Mouse (Mus musculus) embryonic facial prominence, embryonic 13.5 days (tissue): ENCODE measurements around the gene Olfm2. TPM values are rescaled to one million over a fixed set of nuclear protein-coding genes. Genes with fewer than 3 reads are reported as not detected.

ENCODE experiments used
- ATAC-seq: fragments of 200-750 bp; cut with Nextera tagmentation; 2 replicates; pipeline ENCODE4 v1.8.0; 2017; ENCODE audit warnings: low read depth; ENCODE audit not compliant: insufficient number of reproducible peaks, insufficient read depth, low FRiP score, low TSS enrichment
- H3K27ac ChIP-seq: fragments of 300-500 bp; sonication (generic); 2 replicates; pipeline ENCODE4 v1.5.1; 2015; ENCODE audit warnings: moderate library complexity, mild to moderate bottlenecking, inconsistent platforms
- H3K27me3 ChIP-seq: fragments of 300-500 bp; sonication (generic); 2 replicates; pipeline ENCODE4 v1.6.1; 2015; ENCODE audit warnings: mild to moderate bottlenecking, inconsistent platforms
- H3K36me3 ChIP-seq: fragments of 300-500 bp; sonication (generic); 2 replicates; pipeline ENCODE4 v1.6.1; 2015; ENCODE audit warnings: mild to moderate bottlenecking, inconsistent platforms
- H3K4me1 ChIP-seq: fragments of 300-500 bp; sonication (generic); 2 replicates; pipeline ENCODE4 v1.6.1; 2015; ENCODE audit warnings: inconsistent platforms
- H3K4me2 ChIP-seq: fragments of 300-500 bp; sonication (generic); 2 replicates; pipeline ENCODE4 v1.6.1; 2015; ENCODE audit warnings: moderate library complexity, mild to moderate bottlenecking, inconsistent platforms
- H3K4me3 ChIP-seq: fragments of 300-500 bp; sonication (generic); 2 replicates; pipeline ENCODE4 v1.5.1; 2015; ENCODE audit warnings: mild to moderate bottlenecking, inconsistent platforms
- H3K9ac ChIP-seq: fragments of 300-500 bp; sonication (generic); 2 replicates; pipeline ENCODE4 v1.6.1; 2015; ENCODE audit warnings: mild to moderate bottlenecking, inconsistent platforms
- H3K9me3 ChIP-seq: fragments of 300-500 bp; sonication (generic); 2 replicates; pipeline ENCODE4 v1.6.1; 2016; ENCODE audit warnings: inconsistent platforms
- WGBS: fragments of 180-500 bp; shearing (Covaris S2); methylation state at CpG from one replicate; pipeline ENCODE4 v1.1.7; 2015; ENCODE audit warnings: mixed read lengths; 5-methylcytosine and 5-hydroxymethylcytosine counted together
- polyA plus RNA-seq: library from polyadenylated mRNA; unstranded; fragments of >200 nt; fragmentation: Nextera tagmentation; extraction: Ambion mirVana; gene quantifications from 2 replicates; pipeline ENCODE4 v1.2.1, GENCODE M21; 2015

Olfm2 gene
- polyA plus RNA-seq, 1 experiment from 2014 or later = 15.9 TPM

DNA sequence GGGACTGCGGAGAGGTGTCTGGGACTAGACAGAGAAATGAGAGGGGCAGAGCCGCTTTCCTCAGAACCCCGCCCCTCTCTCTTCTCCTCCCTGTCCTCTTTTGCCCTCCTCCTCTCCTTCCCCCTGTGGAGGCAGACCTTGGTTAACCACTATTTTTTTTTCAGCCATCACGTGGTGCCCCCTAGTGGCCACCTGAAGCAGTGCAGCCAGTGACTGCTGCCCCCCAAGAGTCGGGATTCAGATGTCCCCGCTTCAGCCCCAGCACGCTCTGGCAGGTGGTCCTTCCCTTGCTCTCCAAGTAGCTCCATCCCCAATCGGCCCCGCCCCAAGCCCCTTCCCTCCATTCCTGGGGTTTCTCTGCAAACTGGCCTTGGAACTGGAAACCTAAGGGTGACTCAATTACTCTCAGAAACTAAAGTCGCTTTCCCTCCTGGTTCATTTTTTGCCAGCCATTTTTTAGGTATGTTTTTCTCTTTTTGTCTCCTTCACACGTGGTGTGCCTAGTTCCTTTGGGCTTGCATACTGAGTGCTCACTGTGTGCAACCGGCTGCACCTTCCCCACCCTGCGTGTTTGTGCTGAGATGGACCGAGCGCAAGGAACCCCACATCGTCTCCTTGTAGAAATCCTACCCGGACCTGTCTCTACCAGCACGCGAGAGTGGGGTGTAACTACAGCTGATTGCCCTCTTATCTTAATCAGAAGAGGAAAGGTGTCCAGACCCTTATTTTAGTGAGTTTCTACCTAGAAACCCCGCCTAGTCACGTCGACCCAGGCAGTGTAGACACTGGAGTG, 2.0 kb downstream of the Olfm2 start:
- Histone ChIP-seq H3K36me3 (no peaks in the 10 kb centered on the region), H3K4me3 (0 out of 2 replicates have a peak overlapping the region, but pooled peaks have one; percentile 6), H3K4me2 (peak overlapping the region; percentile 12; the same call in 1 of the 2 replicates), H3K9ac (no peak overlapping the region; the same call in 1 of the 2 replicates), H3K4me1 (peaks cover 24% of the 10 kb centered on the region), H3K9me3 (no peaks in the 10 kb centered on the region), H3K27ac (no peak overlapping the region), H3K27me3 (peaks cover 57% of the 10 kb centered on the region)
- WGBS = 9% methylated on average over 22 of the region's 22 CpGs
- ATAC-seq = no peak

DNA sequence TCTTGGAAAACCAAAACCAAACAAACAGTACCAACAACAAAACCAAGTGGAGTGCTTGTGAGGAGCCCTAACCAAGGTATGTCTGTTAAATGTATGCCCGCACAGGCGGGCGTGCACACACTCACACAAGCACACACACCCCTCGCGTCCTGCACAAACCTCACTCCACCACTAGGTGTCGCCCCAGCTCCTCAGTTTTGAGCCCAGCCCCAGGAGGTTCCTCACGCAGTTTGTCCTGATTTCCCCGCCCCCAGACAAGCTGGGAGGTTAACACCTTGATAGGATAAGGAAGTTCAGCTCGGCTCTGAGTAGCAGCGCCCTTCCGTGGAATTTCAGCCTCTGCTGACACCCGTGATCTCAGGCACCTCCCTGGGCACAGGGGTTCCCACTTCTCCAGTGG, 5.7 kb downstream of the Olfm2 start:
- H3K9me3 ChIP-seq = no peaks in the 10 kb centered on the region
- H3K9ac ChIP-seq = no peak overlapping the region
- H3K27ac ChIP-seq = no peak overlapping the region
- H3K27me3 ChIP-seq = peaks cover 32% of the 10 kb centered on the region
- ATAC-seq = peak; percentile 59
- WGBS = 3% methylated on average over 12 of the region's 12 CpGs
- H3K4me3 ChIP-seq = peak overlapping the region; percentile 26
- H3K4me2 ChIP-seq = peak overlapping the region; percentile 53
- H3K36me3 ChIP-seq = no peaks in the 10 kb centered on the region
- H3K4me1 ChIP-seq = peaks cover 15% of the 10 kb centered on the region

DNA sequence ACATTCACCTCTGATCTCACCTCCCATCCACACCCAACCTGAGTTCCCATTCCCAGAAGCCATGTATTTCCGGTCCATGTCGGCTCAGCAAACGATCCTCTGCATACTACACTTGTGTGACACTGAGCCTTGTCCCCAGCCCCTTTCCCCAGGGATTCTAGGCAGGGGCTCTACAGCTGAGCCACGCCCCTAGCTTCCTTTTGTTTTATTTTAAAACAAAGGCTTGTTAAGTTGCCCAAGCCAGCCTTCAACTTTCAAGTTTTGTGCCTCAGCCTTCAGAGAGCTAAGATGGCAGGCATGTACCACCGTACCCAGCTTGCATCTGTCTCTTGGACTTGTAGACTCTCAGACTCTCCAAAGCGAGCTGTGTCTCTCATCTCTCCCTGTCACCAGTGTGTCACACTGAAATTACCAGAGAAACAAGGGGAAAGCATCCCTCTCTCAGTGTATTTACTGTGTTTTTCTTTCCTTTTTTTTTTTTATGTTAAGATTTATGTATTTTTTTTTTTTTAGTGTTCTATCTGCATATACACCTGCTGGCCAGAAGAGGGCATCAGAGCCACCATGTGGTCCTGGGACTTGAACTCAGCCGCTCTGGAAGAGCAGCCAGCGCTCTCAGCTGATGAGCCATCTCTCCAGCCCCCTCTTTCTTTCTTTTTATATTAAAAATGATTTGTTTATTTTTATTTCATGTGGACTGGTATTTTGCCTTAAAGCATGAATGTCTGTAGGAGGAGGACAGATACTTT, 7.7 kb downstream of the Olfm2 start:
- Histone ChIP-seq H3K4me1 (peaks cover 8% of the 10 kb centered on the region), H3K27ac (no peak overlapping the region), H3K4me3 (no peak overlapping the region), H3K4me2 (no peak overlapping the region), H3K27me3 (peaks cover 12% of the 10 kb centered on the region), H3K9ac (no peak overlapping the region), H3K9me3 (no peaks in the 10 kb centered on the region), H3K36me3 (no peaks in the 10 kb centered on the region)
- no peak for ATAC-seq
- 44% methylated on average over 8 of the region's 8 CpGs for WGBS

DNA sequence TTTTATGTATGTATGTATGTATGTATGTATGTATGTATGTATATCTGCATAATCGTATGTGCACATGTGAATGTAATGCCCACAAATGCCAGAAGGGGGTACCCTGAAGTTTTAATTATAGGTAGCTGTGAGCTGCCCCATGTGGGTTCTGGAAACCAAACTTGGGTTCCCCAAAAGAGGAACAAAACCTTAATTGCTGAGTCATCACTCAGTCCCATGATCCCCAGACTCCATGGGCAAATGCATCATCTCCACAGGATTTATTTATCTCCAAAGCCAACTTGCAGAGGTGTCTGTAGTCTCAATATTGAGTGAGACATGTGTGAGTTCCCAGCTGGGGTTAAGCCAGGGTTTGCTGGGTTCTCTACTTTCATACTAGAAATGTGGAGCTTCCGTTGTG, 8.9 kb downstream of the Olfm2 start:
- no peak for ATAC-seq
- Histone ChIP-seq H3K36me3 (no peaks in the 10 kb centered on the region), H3K4me1 (peaks cover 8% of the 10 kb centered on the region), H3K9me3 (no peaks in the 10 kb centered on the region), H3K27me3 (peaks cover 3% of the 10 kb centered on the region), H3K9ac (no peak overlapping the region), H3K4me2 (no peak overlapping the region), H3K4me3 (no peak overlapping the region), H3K27ac (no peak overlapping the region)
- WGBS = 91% methylated on average over 2 of the region's 2 CpGs

DNA sequence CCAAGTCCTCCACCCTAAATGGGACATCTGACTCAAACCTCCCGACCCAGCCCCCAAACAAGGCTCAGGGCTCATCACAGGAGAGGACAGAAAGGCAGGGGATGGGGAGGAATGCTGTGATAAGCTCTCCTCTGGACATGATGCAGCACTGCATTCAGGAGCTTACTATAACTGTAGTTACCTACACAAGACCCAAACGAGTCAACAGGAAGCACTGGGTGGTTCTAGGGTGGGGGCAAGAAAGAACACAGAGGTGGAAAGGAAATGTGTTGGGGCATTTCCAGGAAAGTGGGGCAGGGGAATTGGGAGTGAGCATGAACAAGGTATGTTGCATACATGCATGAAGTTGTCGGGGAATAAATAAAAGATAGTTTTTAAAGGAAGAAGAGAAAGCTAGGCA, 11.5 kb downstream of the Olfm2 start:
- WGBS = 68% methylated on average over 3 of the region's 3 CpGs
- Histone ChIP-seq H3K27ac (no peak overlapping the region), H3K4me3 (no peak overlapping the region), H3K9ac (no peak overlapping the region), H3K36me3 (no peaks in the 10 kb centered on the region), H3K9me3 (no peaks in the 10 kb centered on the region), H3K4me1 (0 out of 2 replicates have a peak, but pooled peaks cover 2% of the 10 kb centered on the region), H3K4me2 (no peak overlapping the region), H3K27me3 (peaks cover 8% of the 10 kb centered on the region)
- no peak for ATAC-seq

DNA sequence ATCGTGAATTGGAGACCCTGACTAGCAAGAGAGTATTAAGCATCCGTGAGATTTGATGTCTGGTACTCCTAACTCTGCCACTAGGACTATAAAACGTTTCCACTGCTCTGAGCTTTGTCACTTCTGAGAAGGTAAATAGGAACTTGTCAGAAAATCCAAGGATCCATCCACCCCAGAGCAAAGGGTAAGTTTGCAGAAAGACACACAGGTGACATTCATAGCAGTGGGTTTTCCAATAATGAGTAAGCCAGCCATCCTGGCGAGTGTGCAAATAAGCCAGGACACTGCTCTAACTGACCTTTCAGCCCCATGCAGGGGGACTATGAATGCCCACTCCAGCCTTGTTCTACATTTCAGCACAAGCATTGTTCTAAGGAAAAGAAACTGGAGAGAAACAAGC, 14.4 kb downstream of the Olfm2 start:
- no peak for ATAC-seq
- Histone ChIP-seq H3K9me3 (no peaks in the 10 kb centered on the region), H3K36me3 (no peaks in the 10 kb centered on the region), H3K27me3 (peaks cover 36% of the 10 kb centered on the region), H3K27ac (no peak overlapping the region), H3K9ac (no peak overlapping the region), H3K4me1 (peaks cover 19% of the 10 kb centered on the region), H3K4me2 (no peak overlapping the region), H3K4me3 (no peak overlapping the region)
- 64% methylated on average over 4 of the region's 4 CpGs for WGBS

DNA sequence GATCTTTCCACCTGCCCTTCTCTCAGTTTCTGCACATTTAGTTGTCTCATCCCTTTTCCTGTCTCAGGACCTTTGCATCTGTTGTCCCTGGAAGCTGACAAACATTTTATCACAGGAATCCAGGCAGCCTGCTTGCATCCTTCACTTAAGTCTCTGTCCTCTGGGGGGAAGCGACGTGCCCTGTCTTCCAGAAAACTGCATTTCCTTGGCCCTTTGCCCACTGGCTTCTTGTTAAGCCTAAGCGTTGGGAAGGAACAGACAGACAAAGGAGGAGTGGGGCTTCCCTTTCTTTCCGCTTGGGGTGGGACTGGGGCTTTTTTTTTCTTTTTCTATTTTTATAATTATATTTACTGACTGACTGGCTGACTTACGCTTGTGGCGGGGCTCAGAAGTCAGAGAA, 16.7 kb downstream of the Olfm2 start:
- Histone ChIP-seq H3K27ac (no peak overlapping the region), H3K9ac (no peak overlapping the region), H3K9me3 (no peaks in the 10 kb centered on the region), H3K4me3 (no peak overlapping the region), H3K27me3 (peaks cover 59% of the 10 kb centered on the region), H3K4me2 (no peak overlapping the region), H3K36me3 (no peaks in the 10 kb centered on the region), H3K4me1 (peaks cover 27% of the 10 kb centered on the region)
- 44% methylated on average over 6 of the region's 6 CpGs for WGBS
- no peak for ATAC-seq

DNA sequence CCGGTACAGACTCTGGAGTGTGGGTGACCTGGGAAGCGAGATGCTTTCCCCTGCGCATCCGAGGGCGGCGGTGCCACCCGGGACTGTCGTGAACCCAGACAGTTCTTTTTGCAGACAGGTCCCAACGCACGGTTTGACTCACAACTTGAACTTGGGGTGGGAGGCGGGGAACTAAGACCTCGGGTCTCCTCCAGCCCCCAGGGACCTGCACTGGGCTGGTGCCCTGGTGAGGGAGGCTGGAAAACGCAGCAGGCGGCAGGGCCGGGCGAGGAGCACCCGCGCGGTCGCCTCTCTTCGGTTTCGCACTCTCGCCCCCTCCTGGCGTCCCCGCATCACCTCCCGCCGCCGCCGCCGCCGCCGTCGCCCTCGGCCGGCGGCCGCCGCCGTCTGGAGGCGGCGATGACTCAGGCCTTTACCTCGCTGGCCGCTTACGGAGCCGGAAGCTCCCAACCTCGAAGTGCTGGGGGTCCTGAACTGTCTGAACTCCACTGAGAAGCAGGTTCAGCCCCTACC, 18.5 kb downstream of the Olfm2 start:
- peaks cover 72% of the 10 kb centered on the region for H3K27me3 ChIP-seq
- H3K9ac ChIP-seq = peak overlapping the region; percentile 65
- no peaks in the 10 kb centered on the region for H3K36me3 ChIP-seq
- peak overlapping the region; percentile 98 for H3K4me2 ChIP-seq
- H3K27ac ChIP-seq = no peak overlapping the region
- H3K4me1 ChIP-seq = peaks cover 27% of the 10 kb centered on the region
- peak; percentile 44; the same call in 1 of the 2 replicates for ATAC-seq
- H3K9me3 ChIP-seq = no peaks in the 10 kb centered on the region
- H3K4me3 ChIP-seq = peak overlapping the region; percentile 54
- 1% methylated on average over 45 of the region's 46 CpGs for WGBS

DNA sequence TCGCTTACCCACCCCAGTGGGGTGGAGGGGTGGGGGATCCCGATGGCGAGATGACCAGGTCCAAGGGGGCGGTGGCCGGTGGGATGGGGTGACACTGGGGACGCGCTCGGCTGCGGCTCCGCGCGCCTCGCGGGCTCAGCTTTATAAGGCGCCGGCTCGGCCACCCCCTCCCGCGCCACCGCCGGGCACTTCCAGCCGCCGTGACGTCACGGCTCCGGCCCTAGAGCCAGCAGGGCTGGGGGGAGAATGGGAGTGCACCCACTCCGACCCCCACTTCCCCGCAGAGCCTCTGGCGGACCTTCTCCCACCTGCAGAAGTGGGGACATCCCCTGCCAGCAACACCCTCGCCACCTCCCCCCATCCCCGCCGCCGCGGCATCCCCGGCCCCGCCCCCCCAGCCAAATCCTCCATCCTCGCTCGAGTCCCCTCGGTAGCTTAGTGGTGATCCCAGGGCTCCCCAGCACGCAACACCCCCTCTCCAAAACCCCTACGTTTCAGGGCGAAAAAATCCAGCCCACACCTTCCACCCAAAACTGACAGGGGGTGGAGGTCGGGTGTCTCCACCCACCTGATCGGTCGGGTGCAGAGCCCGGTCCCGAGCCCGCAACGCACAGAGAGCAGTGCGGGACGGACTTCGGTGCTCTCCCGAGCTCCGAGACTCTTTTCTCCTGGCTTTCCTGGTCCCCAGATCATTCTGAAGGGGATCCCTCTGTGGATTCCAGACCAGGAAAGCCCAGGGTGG, 19.1 kb downstream of the Olfm2 start:
- WGBS = under 1% methylated on average over 42 of the region's 54 CpGs
- ATAC-seq = no peak; the same call in none of the 2 replicates

DNA sequence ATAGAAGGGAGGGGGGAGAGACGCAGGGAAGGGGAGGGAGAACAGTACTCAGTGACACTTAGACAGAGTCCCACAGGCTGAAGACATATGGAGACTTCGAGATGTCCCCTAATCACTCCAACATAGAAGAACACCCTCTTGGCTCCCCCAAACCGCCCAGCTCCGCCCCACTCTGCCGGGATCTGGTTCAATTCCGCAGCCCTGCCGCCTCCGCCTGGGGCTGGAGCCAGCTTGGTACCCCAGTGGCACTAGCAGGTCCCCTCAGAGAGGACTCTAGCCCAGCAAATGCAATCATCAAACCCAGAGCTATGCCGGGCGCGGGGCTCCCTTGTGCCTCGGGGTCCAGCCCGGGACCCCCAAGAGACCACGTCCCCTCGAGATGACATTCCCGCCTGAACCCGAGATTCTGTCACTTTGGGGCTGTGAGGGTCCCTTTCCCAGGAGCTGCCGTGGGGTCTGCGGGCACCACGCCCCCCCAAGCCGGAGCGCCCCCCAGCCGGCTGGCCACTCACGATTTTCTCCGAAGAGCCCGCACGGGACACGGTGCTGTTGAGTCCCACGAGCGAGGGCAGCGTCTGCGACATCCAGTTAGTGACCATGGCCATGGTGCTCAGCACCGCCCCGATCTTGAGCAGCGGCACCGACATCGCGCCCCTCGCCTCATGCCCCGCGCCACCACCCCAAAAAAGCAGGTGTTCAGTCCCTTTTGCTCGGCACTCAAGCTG, 19.9 kb downstream of the Olfm2 start:
- Histone ChIP-seq H3K27ac (no peak overlapping the region), H3K9ac (peak overlapping the region; percentile 65), H3K4me1 (peaks cover 27% of the 10 kb centered on the region), H3K4me3 (peak overlapping the region; percentile 54), H3K27me3 (peaks cover 72% of the 10 kb centered on the region), H3K36me3 (no peaks in the 10 kb centered on the region), H3K9me3 (no peaks in the 10 kb centered on the region), H3K4me2 (peak overlapping the region; percentile 98)
- ATAC-seq = no peak
- 2% methylated on average over 42 of the region's 42 CpGs for WGBS

More for the DNA sequence above, 19.1 kb downstream of the Olfm2 start:
- H3K4me2 ChIP-seq = peak overlapping the region; percentile 98
- no peaks in the 10 kb centered on the region for H3K36me3 ChIP-seq
- H3K9me3 ChIP-seq = no peaks in the 10 kb centered on the region
- H3K9ac ChIP-seq = peak overlapping the region; percentile 65
- H3K4me3 ChIP-seq = peak overlapping the region; percentile 54
- H3K27ac ChIP-seq = no peak overlapping the region
- H3K27me3 ChIP-seq = peaks cover 72% of the 10 kb centered on the region
- H3K4me1 ChIP-seq = peaks cover 27% of the 10 kb centered on the region

DNA sequence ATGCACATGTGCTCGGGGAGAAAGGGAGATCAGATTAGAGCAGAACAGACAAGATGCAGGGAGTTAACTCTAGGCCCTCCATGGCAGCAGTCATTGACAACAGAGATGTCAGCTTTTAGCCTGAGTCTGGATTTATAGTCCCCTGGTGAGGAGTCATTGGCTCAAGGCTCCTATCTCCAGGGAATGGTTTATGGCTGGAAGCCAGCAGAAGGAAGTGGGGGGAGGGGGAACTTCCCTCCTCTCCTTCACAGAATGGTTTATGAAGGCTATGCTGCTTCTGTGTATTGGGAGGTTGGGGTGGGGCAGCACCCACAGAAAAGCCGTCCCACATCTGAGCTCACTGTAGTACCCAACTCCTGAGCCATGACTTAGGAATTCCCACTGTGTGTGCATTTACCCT, 24.6 kb downstream of the Olfm2 start:
- no peak for ATAC-seq

More for the DNA sequence above, 24.6 kb downstream of the Olfm2 start:
- Histone ChIP-seq H3K9me3 (no peaks in the 10 kb centered on the region), H3K27ac (no peak overlapping the region), H3K27me3 (peaks cover 34% of the 10 kb centered on the region), H3K36me3 (no peaks in the 10 kb centered on the region), H3K9ac (no peak overlapping the region), H3K4me1 (peaks cover 6% of the 10 kb centered on the region), H3K4me2 (no peak overlapping the region), H3K4me3 (no peak overlapping the region)
- 71% methylated on average over 2 of the region's 2 CpGs for WGBS
